Mouse (Mus musculus) lung, adult 2 months (tissue): ENCODE results near the gene Agmo.

Source experiments
- CTCF ChIP-seq: fragments of 200-500 bp; IDR thresholded peaks from 2 replicates; pipeline ENCODE4 v1.5.1; 2011; ENCODE audit warnings: mild to moderate bottlenecking, low read length, control low read depth; ENCODE audit not compliant: insufficient read depth
- POLR2A ChIP-seq: fragments of 200-500 bp; IDR thresholded peaks from 2 replicates; pipeline ENCODE4 v1.6.1; 2011; ENCODE audit warnings: low read depth, mild to moderate bottlenecking, control low read depth, low read length, borderline replicate concordance; ENCODE audit errors: extremely low read depth

DNA sequence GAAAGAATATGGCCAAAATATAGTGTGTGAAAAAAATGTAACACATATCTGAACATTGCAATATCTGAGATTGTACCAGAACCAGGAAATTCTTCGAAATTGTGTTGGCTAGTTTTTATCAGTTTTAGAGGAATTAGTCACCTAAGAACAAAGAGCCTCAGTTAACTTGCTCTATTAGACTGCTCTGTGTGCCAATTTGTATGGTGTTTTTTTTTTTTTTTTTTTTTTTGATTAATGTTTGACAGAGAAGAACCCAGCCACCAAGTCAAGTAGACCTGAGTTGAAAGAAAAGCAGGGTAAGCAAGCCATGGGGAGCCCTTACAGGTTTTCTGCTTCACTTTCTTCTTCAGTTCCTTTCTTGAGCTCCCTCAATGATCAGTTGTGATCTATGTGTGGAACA, 10.3 kb upstream of the Agmo start:
- no peak for TF ChIP-seq POLR2A
- TF ChIP-seq CTCF, result no peak
